Mouse (Mus musculus): Measurements from ENCODE around the gene Ltbp3. TPM values are rescaled to one million over a fixed set of nuclear protein-coding genes. Genes with fewer than 3 reads are reported as not detected.

Ltbp3 gene
- total RNA-seq, 2 experiments from 2014 or later = 241 to 252 TPM

DNA sequence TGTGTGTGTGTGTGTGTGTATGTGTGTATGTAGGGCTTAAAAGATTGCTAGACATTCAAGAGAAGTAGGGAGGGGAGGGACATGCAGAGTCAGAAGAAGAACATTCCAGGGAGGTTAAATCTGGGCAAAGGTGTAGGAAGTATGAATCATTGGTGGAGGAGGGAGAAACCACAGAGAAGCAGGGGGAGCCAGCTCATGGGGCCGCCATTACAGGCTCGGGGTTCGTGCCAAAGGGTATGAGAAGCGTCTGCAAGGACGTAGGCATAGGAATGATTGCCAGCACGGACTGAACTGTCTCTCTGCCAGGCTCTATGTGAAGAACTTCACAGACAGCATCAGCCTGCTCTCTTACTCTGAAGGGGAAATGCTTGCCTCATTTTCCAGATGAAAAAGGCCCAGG lies 8.8 kb downstream of the Ltbp3 start:
- DNase-seq (ENCODE audit: low spot score in 2 of 2) = peak in 1 of 2 experiments; percentile 48

DNA sequence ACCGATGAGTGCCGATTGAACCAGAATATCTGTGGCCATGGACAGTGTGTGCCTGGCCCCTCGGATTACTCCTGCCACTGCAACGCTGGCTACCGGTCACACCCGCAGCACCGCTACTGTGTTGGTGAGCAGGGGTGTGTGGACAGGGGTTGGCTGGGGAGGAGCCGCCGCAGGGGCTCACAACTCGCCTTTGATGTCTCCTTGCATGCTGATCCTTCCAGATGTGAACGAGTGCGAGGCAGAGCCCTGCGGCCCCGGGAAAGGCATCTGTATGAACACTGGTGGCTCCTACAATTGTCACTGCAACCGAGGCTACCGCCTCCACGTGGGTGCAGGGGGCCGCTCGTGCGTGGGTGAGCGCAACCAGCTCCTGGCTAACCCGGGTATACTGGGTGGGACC lies 10.2 kb downstream of the Ltbp3 start:
- no peak for DNase-seq (ENCODE audit: low spot score in 2 of 2)

DNA sequence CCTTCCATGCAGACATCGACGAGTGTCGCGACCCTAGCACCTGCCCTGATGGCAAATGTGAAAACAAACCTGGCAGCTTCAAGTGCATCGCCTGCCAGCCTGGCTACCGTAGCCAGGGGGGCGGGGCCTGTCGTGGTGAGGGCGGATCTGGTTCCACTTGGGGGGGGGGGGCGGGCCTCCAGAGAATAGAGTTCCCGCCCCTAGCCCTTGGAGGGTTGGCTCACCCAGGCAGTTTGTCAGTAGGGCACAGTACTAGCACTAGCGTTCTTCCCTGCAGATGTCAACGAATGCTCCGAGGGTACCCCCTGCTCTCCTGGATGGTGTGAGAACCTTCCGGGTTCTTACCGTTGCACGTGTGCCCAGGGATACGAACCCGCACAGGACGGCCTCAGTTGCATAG lies 11.0 kb downstream of the Ltbp3 start:
- peak in 1 of 2 experiments; percentile 58 for DNase-seq (ENCODE audit: low spot score in 2 of 2)

DNA sequence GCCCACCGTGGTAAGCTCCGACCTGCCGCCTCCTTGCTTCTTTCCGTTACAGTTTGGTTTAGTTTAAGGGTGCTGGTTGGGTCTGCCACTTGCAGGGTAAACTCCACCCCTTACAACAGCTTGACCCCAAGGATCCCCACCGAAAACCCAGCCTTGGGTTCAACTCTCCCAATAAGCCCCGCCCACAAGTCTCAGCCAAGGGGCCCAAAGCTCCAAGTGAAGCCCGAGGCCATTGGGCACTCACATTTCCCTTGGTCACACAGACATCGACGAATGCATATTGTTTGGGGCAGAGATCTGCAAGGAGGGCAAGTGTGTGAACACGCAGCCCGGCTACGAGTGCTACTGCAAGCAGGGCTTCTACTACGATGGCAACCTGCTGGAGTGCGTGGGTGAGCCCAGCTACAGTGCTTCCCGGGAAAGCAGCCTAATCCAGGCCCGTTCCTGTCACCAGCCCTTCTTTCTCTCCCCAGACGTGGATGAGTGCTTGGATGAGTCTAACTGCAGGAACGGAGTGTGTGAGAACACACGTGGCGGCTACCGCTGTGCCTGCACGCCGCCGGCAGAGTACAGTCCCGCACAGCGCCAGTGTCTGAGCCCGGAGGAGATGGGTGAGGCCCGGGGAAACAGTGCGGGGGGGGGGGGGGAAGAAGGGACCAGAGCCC lies 15.7 kb downstream of the Ltbp3 start:
- no peak for DNase-seq (ENCODE audit: low spot score in 2 of 2)

DNA sequence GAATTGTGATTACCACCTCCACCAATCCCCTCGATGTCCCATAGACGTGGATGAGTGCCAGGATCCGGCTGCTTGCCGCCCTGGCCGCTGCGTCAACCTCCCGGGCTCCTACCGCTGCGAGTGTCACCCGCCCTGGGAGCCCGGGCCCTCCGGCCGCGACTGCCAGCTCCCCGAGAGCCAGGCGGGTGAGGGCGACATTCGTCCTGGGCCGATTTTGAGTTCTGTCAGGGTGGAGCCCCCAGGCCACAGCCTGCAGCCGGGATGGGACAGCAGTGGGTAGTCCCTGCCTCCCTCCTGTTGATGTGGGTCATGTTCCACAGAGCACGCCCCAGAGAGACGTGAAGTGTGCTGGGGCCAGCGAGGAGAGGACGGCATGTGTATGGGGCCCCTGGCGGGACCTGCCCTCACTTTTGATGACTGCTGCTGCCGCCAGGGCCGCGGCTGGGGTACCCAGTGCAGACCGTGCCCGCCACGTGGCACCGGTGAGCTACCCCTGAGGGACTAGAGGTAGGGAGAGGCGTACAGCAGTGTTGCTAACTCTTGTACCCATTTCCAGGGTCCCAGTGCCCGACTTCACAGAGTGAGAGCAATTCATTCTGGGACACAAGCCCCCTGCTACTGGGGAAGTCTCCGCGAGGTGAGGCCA lies 16.4 kb downstream of the Ltbp3 start:
- DNase-seq (ENCODE audit: low spot score in 2 of 2) = no peak

DNA sequence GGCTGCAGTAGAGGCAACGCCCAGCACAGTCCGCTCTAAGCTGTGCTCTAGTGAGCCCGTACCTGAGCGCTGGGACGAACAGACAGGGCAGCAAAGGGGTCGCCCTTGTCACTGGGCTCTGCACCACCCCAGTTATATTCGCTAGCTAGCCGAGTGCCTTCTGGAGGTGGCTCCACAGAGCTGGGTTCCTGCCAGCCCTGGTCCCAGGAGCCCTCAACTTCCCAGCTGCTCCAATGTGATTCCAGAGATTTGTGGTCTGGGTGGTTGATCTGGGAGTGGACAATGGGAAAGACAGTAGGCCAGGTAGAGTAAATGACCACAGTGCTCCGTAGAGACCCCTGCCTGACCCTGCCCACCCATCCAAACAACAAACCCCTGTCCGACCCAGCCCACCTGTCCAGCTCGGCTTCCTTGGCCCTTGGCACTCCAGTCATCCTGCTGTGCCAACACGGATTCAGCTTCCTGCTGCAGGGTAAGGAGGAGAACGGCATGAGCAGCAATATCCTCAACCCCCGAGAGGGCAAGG lies 18.2 kb downstream of the Ltbp3 start:
- DNase-seq (ENCODE audit: low spot score in 2 of 2) = no peak

DNA sequence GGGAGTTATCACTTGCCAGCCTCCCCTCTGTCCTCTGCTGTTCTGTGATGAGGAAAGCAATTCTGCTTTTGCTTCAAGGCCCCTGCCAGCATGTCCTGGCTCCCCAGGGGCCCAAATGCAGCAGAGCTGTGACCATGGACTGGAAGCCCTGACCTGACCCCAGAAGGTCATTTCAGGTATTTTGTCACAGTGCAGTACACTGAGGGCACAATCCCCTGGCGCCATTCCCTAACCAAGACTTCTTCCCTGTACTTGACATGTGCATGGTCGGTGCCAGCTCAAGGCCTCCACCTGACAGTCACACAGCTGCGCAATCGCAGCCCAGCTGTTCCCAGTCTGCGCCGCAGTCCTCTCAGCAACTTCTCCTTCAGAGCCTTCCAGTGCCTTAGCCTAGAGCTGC lies 22.5 kb downstream of the Ltbp3 start:
- no peak for DNase-seq (ENCODE audit: low spot score in 2 of 2)

DNA sequence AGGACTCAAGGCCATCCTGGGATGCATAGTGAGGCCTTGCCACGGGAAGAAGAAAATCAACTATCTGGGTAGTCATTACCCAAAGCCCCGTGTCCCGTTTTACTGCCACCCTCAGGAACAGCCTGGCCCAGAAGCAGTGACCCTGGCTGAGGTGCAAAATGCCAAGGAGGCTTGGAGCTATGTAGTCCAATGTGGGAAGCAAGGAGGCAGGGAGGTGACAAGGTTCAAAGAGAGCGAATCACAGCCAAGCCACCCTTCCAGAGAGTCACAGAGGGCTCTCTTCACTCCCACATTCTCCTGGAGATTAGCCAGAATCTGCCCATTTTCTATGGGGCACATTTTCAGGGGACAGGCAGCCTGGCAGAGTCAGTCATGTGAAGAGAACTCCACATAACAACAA lies 26.6 kb downstream of the Ltbp3 start:
- no peak for DNase-seq (ENCODE audit: low spot score in 2 of 2)

DNA sequence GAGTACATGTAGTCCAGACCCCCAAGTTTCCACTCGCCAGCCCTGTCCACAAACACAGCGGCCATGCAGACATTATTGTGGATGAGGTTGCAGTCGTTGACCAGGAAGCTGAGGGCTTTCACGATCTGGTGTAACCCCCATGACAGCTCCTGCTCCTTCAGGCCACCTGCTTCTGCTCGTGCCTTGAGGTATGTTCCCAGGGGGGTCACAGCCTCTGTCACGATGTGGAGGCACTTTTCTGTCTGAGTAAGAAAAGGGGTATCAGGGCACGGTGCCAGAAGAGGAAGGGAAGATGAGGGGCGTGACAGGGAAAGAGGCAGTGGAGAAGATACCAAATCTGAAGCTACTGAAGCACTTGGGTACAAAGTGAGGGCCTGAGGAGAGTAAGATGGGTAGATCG lies 29.6 kb downstream of the Ltbp3 start:
- no peak for DNase-seq (ENCODE audit: low spot score in 2 of 2)

DNA sequence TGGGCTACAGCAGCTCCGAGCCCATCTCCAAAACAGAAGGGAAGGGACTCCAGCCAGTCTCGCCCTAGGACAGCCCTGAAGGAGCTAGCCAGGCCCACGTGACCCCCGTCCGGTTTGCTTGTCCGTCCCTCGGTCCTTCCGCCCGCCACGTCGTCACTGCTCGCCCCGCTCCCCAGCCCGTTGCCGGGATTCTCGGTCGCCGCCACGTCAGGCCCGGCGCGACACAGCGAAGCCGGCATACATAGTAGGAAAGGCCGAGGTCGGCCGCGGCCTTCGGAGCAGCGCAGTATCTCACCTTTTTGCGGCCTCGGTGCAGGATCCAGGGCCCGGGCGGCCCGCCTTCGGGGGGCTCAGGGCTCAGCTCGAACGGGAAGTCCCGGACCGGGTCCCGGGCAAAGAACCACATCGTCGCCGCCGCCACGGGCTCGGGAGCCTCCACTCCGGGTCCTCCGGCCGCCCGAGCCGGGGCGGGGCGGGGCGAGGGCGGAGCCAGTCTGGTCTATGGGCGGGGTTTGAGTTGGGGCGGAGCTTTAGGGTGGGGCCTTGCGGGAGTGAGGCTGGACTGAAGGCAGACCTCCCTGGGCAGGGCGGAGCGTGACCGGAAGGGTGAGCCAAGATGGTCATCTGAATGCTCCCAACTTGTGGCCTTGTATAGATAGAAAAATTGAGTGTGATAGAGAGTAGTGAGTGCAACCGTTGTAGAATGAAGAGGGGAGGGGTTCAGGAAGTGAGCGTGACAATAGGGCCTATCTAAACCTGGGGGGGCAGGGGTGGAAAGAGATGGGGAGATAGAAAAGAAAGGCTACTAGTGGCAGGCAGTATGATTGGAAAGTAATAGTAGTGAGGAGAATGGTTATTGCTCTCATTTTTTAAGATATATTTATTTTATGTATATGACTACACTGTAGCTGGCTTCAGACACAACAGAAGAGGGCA lies 30.5 kb downstream of the Ltbp3 start, which contains the start of gene Scyl1:
Scyl1 (minus strand) TSS at position 495 of the 936 bp plus-strand sequence.
- peak; percentile 96 to 97 for DNase-seq (ENCODE audit: low spot score in 2 of 2)

DNA sequence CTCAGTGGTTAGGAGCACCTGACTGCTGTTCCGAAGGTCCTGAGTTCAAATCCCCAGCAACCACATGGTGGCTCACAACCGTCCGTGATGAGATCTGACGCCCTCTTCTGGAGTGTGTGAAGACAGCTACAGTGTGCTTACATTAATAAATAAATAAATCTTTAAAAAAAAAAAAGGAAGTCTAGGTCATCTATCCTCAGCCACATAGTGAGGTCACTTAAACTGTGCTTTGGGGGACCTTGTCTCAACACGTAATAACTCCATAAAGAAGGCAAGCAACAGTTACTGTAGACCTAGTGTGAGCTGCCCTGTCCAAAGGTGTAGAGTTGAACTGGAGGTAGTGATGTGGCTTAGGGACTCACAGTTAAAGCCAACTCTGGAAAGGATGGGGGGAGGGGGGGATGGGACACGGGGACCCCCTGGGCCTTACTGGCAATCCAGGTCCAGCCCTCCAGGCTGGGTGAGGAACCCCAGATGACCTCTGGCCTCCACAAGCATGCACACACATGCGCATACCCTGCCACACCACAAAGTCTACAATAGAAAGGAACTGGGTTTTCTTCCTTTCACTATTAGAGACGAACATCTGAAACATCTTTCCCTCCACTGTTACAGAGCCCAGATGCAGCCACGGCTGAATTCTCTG lies 36.8 kb downstream of the Ltbp3 start:
- DNase-seq (ENCODE audit: low spot score in 2 of 2) = no peak

DNA sequence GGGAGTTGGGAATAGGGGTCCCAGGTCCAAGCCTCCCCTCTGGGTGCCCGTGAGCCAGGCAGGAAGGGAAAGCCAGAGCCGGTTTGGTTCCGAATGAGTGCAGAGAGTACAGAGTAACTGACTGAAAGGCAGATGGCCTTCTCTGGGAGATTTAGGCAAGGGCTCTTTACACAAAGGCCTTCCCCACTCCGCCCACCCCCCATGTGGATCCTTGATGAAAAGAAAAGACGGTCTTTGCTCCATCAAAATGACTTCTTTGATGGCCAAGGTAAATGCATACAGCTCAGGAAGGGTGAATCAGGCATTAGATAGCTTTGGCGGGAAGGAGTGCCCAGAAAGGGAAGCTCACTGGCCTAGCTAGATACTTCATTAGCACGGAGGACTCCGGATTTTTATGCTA lies 37.6 kb downstream of the Ltbp3 start:
- no peak for DNase-seq (ENCODE audit: low spot score in 2 of 2)

DNA sequence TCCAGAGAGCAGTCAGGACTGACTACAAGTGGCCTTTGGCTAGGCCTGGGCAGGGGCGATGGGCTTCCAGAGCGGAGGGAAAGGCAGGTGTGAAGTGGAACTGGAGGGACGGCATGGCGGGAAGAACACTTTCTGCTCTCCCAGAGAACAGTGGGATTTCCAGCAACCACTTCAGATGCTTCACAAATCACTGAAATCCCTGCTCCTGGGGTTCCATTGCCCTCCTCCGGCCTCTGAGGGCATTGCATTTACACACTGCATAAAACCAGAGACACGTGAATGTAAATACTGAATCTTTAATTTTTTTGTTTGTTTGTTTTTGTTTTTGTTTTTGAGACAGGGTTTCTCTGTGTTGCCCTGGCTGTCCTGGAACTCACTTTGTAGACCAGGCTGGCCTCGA lies 39.5 kb downstream of the Ltbp3 start:
- peak in 1 of 2 experiments; percentile 48 for DNase-seq (ENCODE audit: low spot score in 2 of 2)

DNA sequence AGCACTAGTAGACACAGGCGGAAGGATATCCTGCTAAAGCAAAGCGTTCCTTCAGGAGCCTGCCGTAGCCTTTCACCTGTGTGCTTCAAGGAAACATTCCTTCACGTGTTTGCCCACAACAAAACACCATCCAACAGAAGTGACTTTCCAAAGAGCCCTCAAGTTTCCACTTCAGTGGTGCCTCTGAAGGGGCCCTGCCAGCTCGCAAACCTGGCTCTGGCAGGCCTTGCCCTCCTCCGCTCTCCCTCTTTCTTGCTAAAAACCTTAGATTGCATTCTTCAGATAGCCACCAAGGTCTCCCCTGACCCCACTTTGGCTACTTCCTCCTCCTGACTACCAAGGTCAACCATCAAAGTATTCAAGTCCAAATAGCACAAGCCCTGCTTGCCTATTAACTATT lies 40.8 kb downstream of the Ltbp3 start:
- no peak for DNase-seq (ENCODE audit: low spot score in 2 of 2)

DNA sequence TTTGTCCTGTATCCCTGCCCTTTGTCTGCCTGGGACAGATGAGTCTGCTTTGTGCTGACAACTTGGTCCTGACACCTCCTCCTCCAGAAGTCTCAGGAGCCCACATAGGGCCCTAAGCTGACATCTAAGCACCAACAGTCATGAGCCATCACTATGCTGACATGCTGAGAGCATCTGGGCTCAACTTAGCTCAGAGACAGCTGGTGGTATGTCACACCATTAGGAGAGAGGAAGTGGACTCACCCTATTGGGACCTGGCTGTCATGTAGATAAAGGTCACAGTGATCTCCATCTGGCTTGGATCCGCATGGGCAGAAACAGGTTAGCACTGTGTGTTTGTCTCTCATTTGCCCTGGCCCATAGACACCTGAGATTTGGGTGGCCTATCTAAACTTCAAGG lies 41.4 kb downstream of the Ltbp3 start:
- DNase-seq (ENCODE audit: low spot score in 2 of 2) = no peak

DNA sequence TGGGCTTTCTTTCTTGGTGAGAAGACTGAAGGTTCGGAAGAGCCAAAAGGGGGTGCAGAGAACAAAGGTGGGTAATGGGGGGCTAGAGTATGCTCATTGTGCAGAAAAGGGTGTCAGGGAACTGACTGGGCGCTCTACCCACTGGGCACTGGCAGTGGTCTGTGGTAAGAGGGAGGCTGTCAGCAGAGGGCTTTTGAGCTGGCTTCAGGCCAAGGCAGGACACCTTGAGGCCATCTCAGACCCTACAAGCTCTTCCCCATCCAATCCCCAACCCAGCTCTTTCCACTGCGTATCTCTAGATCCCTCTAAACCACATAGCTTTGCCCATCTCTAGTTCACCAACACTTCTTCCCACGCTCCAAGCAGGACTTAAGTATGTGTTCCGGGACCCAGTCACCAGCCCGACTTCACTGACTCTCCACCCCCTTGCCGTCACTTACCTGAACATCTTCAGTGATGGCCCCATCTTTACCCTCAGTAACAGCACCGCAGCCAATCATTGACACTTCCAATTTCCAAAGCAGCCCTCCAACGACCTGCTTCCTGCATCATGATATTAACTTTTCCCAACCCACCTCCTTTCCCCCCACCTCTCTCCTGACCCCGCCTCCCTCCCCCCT lies 44.4 kb downstream of the Ltbp3 start:
- DNase-seq (ENCODE audit: low spot score in 2 of 2) = no peak

DNA sequence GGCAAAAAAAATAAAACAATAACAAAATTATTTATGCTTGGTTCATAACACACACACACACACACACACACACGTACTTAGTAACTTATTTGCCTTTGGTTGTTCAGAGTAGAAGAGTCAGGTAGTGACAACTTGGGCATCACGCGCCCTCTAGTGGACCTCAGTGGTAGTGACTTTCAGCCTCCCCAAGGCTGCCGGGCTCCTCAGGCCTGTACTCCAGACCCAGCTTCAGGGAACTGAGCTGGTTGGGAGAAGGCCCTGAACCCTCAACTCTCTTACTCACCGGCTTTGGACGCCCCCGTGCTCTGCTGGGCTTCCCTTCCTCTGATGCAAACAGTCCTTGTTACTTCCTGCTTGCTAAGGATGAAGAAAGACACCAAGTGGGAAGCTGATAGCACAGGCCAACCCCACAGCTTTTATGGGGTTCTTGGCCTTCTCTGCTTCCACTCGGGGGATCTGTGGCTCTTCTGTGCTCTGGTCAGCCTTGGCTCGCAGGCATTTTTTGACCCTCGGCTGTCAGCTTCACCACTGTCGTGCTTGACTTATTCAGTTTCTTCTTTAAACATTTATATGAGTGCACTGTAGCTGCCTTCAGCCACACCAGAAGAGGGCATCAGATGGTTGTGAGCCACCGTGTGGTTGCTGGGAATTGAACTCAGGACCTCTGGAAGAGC lies 45.9 kb downstream of the Ltbp3 start:
- peak; percentile 90 to 92 for DNase-seq (ENCODE audit: low spot score in 2 of 2)

DNA sequence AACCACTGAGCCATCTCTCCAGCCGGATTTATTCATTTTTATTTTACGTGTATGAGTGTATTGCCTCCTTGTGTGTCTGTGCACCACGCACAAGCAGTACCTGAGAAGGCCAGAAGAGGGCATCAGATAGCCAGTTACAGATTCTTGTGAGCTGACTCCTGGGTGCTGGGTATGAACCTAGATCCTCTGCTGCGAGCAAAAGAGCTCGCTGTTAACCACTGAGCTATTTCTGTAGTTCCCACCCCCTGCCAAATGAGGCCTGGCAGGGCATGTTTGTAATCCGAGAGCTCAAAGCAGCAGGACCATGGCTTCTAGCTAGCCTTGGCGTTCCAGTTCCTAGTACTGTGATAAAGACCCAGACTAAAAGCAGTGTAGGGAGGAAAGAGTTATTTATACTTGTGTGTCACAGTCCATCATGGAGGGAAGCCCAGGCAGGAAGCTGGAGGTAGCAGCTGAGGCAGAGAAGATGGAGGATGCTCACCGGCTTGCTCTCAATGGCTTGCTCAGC lies 46.5 kb downstream of the Ltbp3 start:
- peak; percentile 76 to 83 for DNase-seq (ENCODE audit: low spot score in 2 of 2)

DNA sequence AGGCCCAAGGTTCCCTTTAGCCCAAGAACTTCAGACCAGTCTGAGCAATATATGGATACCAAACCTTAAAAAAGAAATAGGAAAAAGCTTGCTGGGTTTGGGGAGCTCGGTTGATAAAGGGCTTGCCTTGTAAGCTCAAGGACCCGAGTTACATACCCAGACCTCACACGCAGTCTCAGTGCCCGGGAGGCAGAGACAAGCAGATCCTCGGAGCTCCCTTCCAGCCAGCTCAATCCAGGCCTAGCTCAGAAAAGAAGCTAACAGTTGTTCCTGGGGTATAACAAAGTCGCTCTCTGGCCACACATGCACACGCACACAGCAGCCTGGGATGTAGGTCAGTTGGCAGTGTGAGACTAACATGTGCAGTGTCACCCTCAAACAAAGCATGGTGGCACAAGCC lies 47.2 kb downstream of the Ltbp3 start:
- no peak for DNase-seq (ENCODE audit: low spot score in 2 of 2)

DNA sequence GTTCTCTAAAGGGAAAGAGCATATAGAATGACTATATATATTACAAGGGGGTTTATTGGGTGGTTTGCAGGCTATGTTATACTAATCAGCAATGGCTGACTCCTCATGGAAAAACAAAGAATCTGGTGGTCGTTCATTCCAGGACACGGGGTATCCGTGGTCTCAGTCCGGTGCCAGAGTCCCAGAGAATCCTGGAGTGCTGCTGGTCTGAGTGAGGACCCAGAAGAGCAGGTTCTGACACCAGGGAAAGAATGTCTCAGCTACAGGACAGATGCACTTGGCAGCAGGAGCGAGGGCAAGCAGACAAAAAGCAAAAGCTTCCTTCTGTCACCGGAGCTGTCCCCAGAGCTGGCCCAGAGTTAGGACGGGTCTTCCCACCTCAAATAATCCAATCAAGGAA lies 47.9 kb downstream of the Ltbp3 start:
- DNase-seq (ENCODE audit: low spot score in 2 of 2) = no peak

All from adrenal gland, adult 18-20 months (tissue).